Mouse (Mus musculus): ENCODE data around the gene Hnf4a. TPM values are rescaled to one million over a fixed set of nuclear protein-coding genes. Genes with fewer than 3 reads are reported as not detected.
"Not testable (repeated sequence)": the region's sequence is repeated elsewhere in the genome, so short reads cannot be mapped to it uniquely, and the experiment has no call there.

The Hnf4a gene
- total and polyA plus RNA-seq, 3 experiments: 0.39 to 1.1 TPM; not detected in 1

DNA sequence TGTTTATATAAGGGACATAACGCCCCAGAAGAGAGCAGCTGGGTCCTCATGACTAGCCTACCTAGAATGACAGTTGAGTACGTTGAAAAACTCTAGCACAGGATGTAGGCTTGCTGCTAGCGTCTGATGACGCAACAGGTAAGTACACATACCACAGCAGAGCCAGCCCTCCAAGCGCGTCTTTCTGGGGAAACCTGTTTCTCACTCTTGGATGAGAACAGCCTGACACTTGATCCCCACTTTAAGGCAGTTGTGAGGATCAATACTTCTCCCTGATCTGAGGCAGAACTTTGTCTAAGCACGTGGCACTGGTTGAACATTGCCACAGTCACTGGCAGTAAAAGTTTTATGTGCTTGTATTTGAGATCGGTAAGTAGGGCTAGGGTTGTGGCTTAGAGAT is 113.8 kb downstream of the Hnf4a start:
- Histone ChIP-seq H3K36me3 (ENCODE audit: control insufficient read depth in 1 of 2, insufficient read depth in 2 of 2, low read length in 2 of 2) (peaks cover 0 to 46% of the 10 kb centered on the region in 2 experiments; a peak in 3 of 4 replicates), H3K9me3 (replicated peaks; ENCODE audit: insufficient read depth, low read length) (no peaks in the 10 kb centered on the region), H3K27me3 (ENCODE audit: control insufficient read depth in 1 of 2, insufficient read depth in 2 of 2, low read length in 2 of 2) (no peaks in the 10 kb centered on the region), H3K4me1 (ENCODE audit: control insufficient read depth in 1 of 2, insufficient read depth in 2 of 2, low read length in 2 of 2) (no peaks in the 10 kb centered on the region), H3K9ac (ENCODE audit: control insufficient read depth, low read depth, low read length, poor library complexity, severe bottlenecking) (no peak overlapping the region), H3K4me3 (ENCODE audit: control insufficient read depth in 1 of 2, insufficient read depth in 1 of 2, low read depth in 2 of 2, low read length in 2 of 2) (no peak overlapping the region), H3K79me2 (ENCODE audit: control insufficient read depth, insufficient read depth, low read length, poor library complexity) (no peaks in the 10 kb centered on the region), H3K27ac (ENCODE audit: control insufficient read depth, low read depth, low read length) (no peak overlapping the region)
- TF ChIP-seq NELFE (IDR thresholded peaks at IDR 0.05; ENCODE audit: low read depth, low read length): no peak
- 0 out of 4 replicates have a peak, but pooled peaks of 1 of the 2 experiments have one; percentile 25 for TF ChIP-seq POLR2A (IDR thresholded peaks at IDR 0.05; ENCODE audit: control insufficient read depth in 1 of 2, insufficient read depth in 1 of 2, low read depth in 1 of 2, low read length in 2 of 2, poor library complexity in 1 of 2)
- TF ChIP-seq MAFK (IDR thresholded peaks at IDR 0.05; ENCODE audit: borderline replicate concordance, low read depth, low read length): no peak
- no peak for TF ChIP-seq CHD1 (IDR thresholded peaks at IDR 0.05; ENCODE audit: low read depth, low read length)
- no peak for TF ChIP-seq POLR2AphosphoS5 (IDR thresholded peaks at IDR 0.05; ENCODE audit: borderline replicate concordance, low read depth, low read length)
- DNase-seq (ENCODE audit: low read depth, low spot score): no peak

GRCm38 (mm10) chr2:163621401-163621800 is 114.8 kb downstream of the Hnf4a start:
- not testable (repeated sequence) for DNase-seq (ENCODE audit: low read depth, low spot score); H3K79me2 ChIP-seq (ENCODE audit: control insufficient read depth, insufficient read depth, low read length, poor library complexity); H3K27ac ChIP-seq (ENCODE audit: control insufficient read depth, low read depth, low read length); H3K4me3 ChIP-seq (ENCODE audit: control insufficient read depth in 1 of 2, insufficient read depth in 1 of 2, low read depth in 2 of 2, low read length in 2 of 2); H3K9me3 ChIP-seq (replicated peaks; ENCODE audit: insufficient read depth, low read length); H3K4me1 ChIP-seq (ENCODE audit: control insufficient read depth in 1 of 2, insufficient read depth in 2 of 2, low read length in 2 of 2); H3K27me3 ChIP-seq (ENCODE audit: control insufficient read depth in 1 of 2, insufficient read depth in 2 of 2, low read length in 2 of 2); H3K9ac ChIP-seq (ENCODE audit: control insufficient read depth, low read depth, low read length, poor library complexity, severe bottlenecking)
- TF ChIP-seq ZNF384 (IDR thresholded peaks at IDR 0.05; ENCODE audit: low read depth, low read length): peak; percentile 62
- peaks cover 0 to 55% of the 10 kb centered on the region in 2 experiments; a peak in 3 of 4 replicates for H3K36me3 ChIP-seq (ENCODE audit: control insufficient read depth in 1 of 2, insufficient read depth in 2 of 2, low read length in 2 of 2)

Other genes with a start within 250 kb of the Hnf4a start
- 0.03 and 0.04 TPM in 2 replicates for gene Jph2, start 108.8 kb upstream of the Hnf4a start, total RNA-seq (2012; rRNA removed)
- under 1 TPM in 1 of 2 experiments, not detected in 1; 0.19 TPM for gene Jph2, start 108.8 kb upstream of the Hnf4a start, polyA plus RNA-seq (2012; ENCODE audit: insufficient read depth in 1 of 2, insufficient read length in 2 of 2, low read depth in 1 of 2, low replicate concordance in 2 of 2, missing spikeins in 1 of 2)
- 42.3 and 43.8 TPM in 2 replicates for gene Oser1, start 82.1 kb upstream of the Hnf4a start, total RNA-seq (2012; rRNA removed)
- gene Oser1, start 82.1 kb upstream of the Hnf4a start, polyA plus RNA-seq (2012; ENCODE audit: insufficient read depth in 1 of 2, insufficient read length in 2 of 2, low read depth in 1 of 2, low replicate concordance in 2 of 2, missing spikeins in 1 of 2): 10 to 100 TPM in 1 of 2 experiments, not detected in 1; 53.9 TPM
- not detected in 2 replicates for gene Gdap1l1, start 68.3 kb upstream of the Hnf4a start, total RNA-seq (2012; rRNA removed)
- not detected for gene Gdap1l1, start 68.3 kb upstream of the Hnf4a start, polyA plus RNA-seq (2012; ENCODE audit: insufficient read depth in 1 of 2, insufficient read length in 2 of 2, low read depth in 1 of 2, low replicate concordance in 2 of 2, missing spikeins in 1 of 2)
- gene Fitm2, start 34.2 kb upstream of the Hnf4a start, total RNA-seq (2012; rRNA removed): 7.6 and 10.6 TPM in 2 replicates
- 10 to 100 TPM in 1 of 2 experiments, 1 to 10 TPM in 1; 6.6 to 60.9 TPM for gene Fitm2, start 34.2 kb upstream of the Hnf4a start, polyA plus RNA-seq (2012; ENCODE audit: insufficient read depth in 1 of 2, insufficient read length in 2 of 2, low read depth in 1 of 2, low replicate concordance in 2 of 2, missing spikeins in 1 of 2)
- gene R3hdml, start 14.5 kb upstream of the Hnf4a start, total RNA-seq (2012; rRNA removed): not detected in 2 replicates
- not detected for gene R3hdml, start 14.5 kb upstream of the Hnf4a start, polyA plus RNA-seq (2012; ENCODE audit: insufficient read depth in 1 of 2, insufficient read length in 2 of 2, low read depth in 1 of 2, low replicate concordance in 2 of 2, missing spikeins in 1 of 2)
- gene Ttpal, start 95.5 kb downstream of the Hnf4a start, total RNA-seq (2012; rRNA removed): 17.1 and 20.4 TPM in 2 replicates
- 10 to 100 TPM in 1 of 2 experiments, not detected in 1; 18.9 TPM for gene Ttpal, start 95.5 kb downstream of the Hnf4a start, polyA plus RNA-seq (2012; ENCODE audit: insufficient read depth in 1 of 2, insufficient read length in 2 of 2, low read depth in 1 of 2, low replicate concordance in 2 of 2, missing spikeins in 1 of 2)
- gene Serinc3, start 138.3 kb downstream of the Hnf4a start, total RNA-seq (2012; rRNA removed): 326 and 348 TPM in 2 replicates
- gene Serinc3, start 138.3 kb downstream of the Hnf4a start, polyA plus RNA-seq (2012; ENCODE audit: insufficient read depth in 1 of 2, insufficient read length in 2 of 2, low read depth in 1 of 2, low replicate concordance in 2 of 2, missing spikeins in 1 of 2): 100 to 1,000 TPM; 637 to 650 TPM
- 74.6 and 79.5 TPM in 2 replicates for gene Pkig, start 151.6 kb downstream of the Hnf4a start, total RNA-seq (2012; rRNA removed)
- gene Pkig, start 151.6 kb downstream of the Hnf4a start, polyA plus RNA-seq (2012; ENCODE audit: insufficient read depth in 1 of 2, insufficient read length in 2 of 2, low read depth in 1 of 2, low replicate concordance in 2 of 2, missing spikeins in 1 of 2): 100 to 1,000 TPM in 1 of 2 experiments, not detected in 1; 160 TPM
- gene Ada, start 243.4 kb downstream of the Hnf4a start, total RNA-seq (2012; rRNA removed): 35.1 and 36.7 TPM in 2 replicates
- 10 to 100 TPM in 1 of 2 experiments, not detected in 1; 36.5 TPM for gene Ada, start 243.4 kb downstream of the Hnf4a start, polyA plus RNA-seq (2012; ENCODE audit: insufficient read depth in 1 of 2, insufficient read length in 2 of 2, low read depth in 1 of 2, low replicate concordance in 2 of 2, missing spikeins in 1 of 2)

Data from MEL (cell line).